Mouse (Mus musculus) megakaryocyte, embryonic 14.5 days (primary cell): ENCODE measurements around the gene Ptdss2.

ENCODE experiments used
- FLI1 ChIP-seq: IDR thresholded peaks from 2 replicates; pipeline ENCODE4 v1.6.1; 2012; ENCODE audit warnings: low read length, inconsistent platforms, mixed read lengths
- GATA1 ChIP-seq: IDR thresholded peaks from 3 replicates; pipeline ENCODE4 v1.6.1; 2012; ENCODE audit warnings: mixed read lengths, low read length, inconsistent platforms, borderline replicate concordance

DNA sequence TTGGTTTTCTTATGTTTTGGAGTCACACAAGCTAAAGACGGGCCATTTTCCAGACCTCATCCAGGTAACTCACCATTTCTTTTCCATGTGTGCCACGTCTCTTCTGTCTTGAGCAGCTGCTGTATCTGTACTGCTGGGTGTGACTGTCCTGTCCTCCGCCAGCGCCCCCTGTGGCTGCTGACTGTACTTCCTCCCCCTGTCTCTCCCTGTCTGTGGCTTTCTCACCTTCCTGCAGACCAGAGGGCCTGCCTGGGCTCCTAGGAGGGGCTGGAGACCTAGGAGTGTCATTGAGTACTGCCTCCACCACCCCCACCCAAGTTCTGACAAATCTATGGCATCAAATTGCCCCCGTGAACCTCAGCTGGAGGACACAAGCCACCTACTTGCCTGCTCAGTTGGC is 20.9 kb downstream of the Ptdss2 start:
- TF ChIP-seq FLI1, result no peak
- no peak for TF ChIP-seq GATA1
